Mouse (Mus musculus): ENCODE measurements at regions not wholly inside any gene's neighbourhood (a gene's known extent, or its start where the extent isn't known, plus 50 kb on each side); places are given as distances from the start of the nearest gene placed in this dataset.

DNA sequence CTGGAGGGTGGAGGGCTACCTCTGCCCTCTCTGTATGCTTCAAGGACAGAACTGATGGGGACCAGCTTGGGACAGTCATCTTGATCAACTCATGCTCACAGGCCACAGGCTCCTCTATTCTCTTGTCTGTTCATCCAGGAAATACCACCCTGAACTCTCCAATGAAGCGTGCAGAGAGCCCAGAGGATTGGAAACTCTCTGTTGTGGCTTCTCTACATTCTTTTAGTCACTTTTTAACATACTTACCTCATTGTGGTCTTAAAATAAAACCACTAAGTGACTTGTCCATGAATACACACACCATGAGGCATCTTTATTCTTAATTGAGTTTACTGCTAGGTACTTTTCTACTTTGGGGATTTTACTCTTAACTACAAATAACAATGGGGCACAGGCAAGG is 209.8 kb downstream of the Irs2 start:
- no peak for TF ChIP-seq CTCF (IDR thresholded peaks at IDR 0.05; ENCODE audit: insufficient read depth, low read depth, low read length)
- TF ChIP-seq POLR2A (IDR thresholded peaks at IDR 0.05; ENCODE audit: insufficient read depth, low read depth, low read length) = no peak
